Mouse (Mus musculus): ENCODE measurements around the gene Fam126b. TPM values are rescaled to one million over a fixed set of nuclear protein-coding genes. Genes with fewer than 3 reads are reported as not detected.

Fam126b gene
- polyA plus RNA-seq (2015; fragmentation: Illumina TruSeq; extraction: RNeasy Lipid Tissue Mini Kit (QIAGEN cat#74804); ENCODE audit: insufficient read depth, low read depth, low replicate concordance) = 1.5 TPM

GRCm38 (mm10) chr1:58586171-58586997, at the start of gene Fam126b, which contains the start of gene Ndufb3:
Gene Fam126b, minus strand, starts transcription at chr1:58586323.
Gene Ndufb3, plus strand, starts transcription at chr1:58586384.

GRCm38 (mm10) chr1:58504577-58505254, 81.4 kb downstream of the Fam126b start, which contains the start of gene Orc2:
Gene Orc2, minus strand, starts transcription at chr1:58505109.

Other genes with a start within 250 kb of the Fam126b start
- gene Bzw1, start 193.4 kb downstream of the Fam126b start, polyA plus RNA-seq (2015; fragmentation: Illumina TruSeq; extraction: RNeasy Lipid Tissue Mini Kit (QIAGEN cat#74804); ENCODE audit: insufficient read depth, low read depth, low replicate concordance) = 14.6 TPM
- gene Clk1, start 162.3 kb downstream of the Fam126b start, polyA plus RNA-seq (2015; fragmentation: Illumina TruSeq; extraction: RNeasy Lipid Tissue Mini Kit (QIAGEN cat#74804); ENCODE audit: insufficient read depth, low read depth, low replicate concordance) = 140 TPM
- 2.8 TPM for gene Nif3l1, start 141.2 kb downstream of the Fam126b start, polyA plus RNA-seq (2015; fragmentation: Illumina TruSeq; extraction: RNeasy Lipid Tissue Mini Kit (QIAGEN cat#74804); ENCODE audit: insufficient read depth, low read depth, low replicate concordance)
- 9.5 TPM for gene Ppil3, start 140.8 kb downstream of the Fam126b start, polyA plus RNA-seq (2015; fragmentation: Illumina TruSeq; extraction: RNeasy Lipid Tissue Mini Kit (QIAGEN cat#74804); ENCODE audit: insufficient read depth, low read depth, low replicate concordance)
- gene Orc2, start 81.2 kb downstream of the Fam126b start, polyA plus RNA-seq (2015; fragmentation: Illumina TruSeq; extraction: RNeasy Lipid Tissue Mini Kit (QIAGEN cat#74804); ENCODE audit: insufficient read depth, low read depth, low replicate concordance) = 3.0 TPM
- gene Ndufb3, start 61 bp upstream of the Fam126b start, polyA plus RNA-seq (2015; fragmentation: Illumina TruSeq; extraction: RNeasy Lipid Tissue Mini Kit (QIAGEN cat#74804); ENCODE audit: insufficient read depth, low read depth, low replicate concordance) = 17.7 TPM
- gene Als2cr12, start 109.7 kb upstream of the Fam126b start, polyA plus RNA-seq (2015; fragmentation: Illumina TruSeq; extraction: RNeasy Lipid Tissue Mini Kit (QIAGEN cat#74804); ENCODE audit: insufficient read depth, low read depth, low replicate concordance) = not detected
- gene Cflar, start 125.2 kb upstream of the Fam126b start, polyA plus RNA-seq (2015; fragmentation: Illumina TruSeq; extraction: RNeasy Lipid Tissue Mini Kit (QIAGEN cat#74804); ENCODE audit: insufficient read depth, low read depth, low replicate concordance) = 20.4 TPM
- 7.3 TPM for gene Casp8, start 209.1 kb upstream of the Fam126b start, polyA plus RNA-seq (2015; fragmentation: Illumina TruSeq; extraction: RNeasy Lipid Tissue Mini Kit (QIAGEN cat#74804); ENCODE audit: insufficient read depth, low read depth, low replicate concordance)